Mouse (Mus musculus): ENCODE data around the gene Atn1.

GRCm38 (mm10) chr6:124745490-124746295 is 10.6 kb downstream of the Atn1 start:
- TF ChIP-seq POLR2A (IDR thresholded peaks at IDR 0.05; ENCODE audit: borderline replicate concordance, insufficient read depth, low read length) (peak; percentile 67), CTCF (IDR thresholded peaks at IDR 0.05; ENCODE audit: borderline replicate concordance, insufficient read depth, low read depth, low read length) (peak; percentile 76)

Measured in cerebellum, adult 2 months (tissue).